Mouse (Mus musculus) mouse embryonic stem cell (cell line): Measurements from ENCODE around the gene Mta3.

Experiments used
- in situ Hi-C, 2 experiments: fragments of 300-500 bp; cut with MboI; formaldehyde crosslinking; loops; 1 replicate in 1 of 2; 3 replicates in 1 of 2; pipeline ENCODE4 v1.14.3; 2019 to 2020; ENCODE audit warnings: low sequenced_read_pairs in 2 of 2, low pct_unique_long_range_greater_than_20kb in 1 of 2, mixed read lengths in 1 of 2; ENCODE audit not compliant: unreplicated experiment in 1 of 2

The Mta3 gene

DNA sequence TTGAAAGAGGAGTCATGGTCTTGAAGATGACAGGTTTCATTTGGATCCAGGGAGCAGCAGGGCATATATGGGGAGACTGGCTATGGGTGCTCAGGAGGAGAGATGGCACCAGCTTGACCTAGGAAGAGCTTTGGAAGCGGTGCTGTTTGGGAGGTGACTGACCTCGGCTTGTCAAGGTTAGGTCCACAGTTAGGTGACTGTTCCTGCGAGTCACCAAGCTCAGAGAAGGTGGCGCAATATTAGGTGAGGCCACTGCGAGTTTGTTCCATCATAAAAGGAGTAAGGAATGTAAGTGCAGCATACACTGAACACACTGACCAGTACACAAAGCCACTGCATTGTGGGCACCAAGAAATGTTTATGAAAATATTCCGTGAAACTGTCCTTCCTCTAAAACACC is 80.5 kb downstream of the Mta3 start:
- in situ Hi-C loops: no loop called here

GRCm38 (mm10) chr17:83790158-83790557 is 84.2 kb downstream of the Mta3 start:
- in situ Hi-C loops: no loop called here

DNA sequence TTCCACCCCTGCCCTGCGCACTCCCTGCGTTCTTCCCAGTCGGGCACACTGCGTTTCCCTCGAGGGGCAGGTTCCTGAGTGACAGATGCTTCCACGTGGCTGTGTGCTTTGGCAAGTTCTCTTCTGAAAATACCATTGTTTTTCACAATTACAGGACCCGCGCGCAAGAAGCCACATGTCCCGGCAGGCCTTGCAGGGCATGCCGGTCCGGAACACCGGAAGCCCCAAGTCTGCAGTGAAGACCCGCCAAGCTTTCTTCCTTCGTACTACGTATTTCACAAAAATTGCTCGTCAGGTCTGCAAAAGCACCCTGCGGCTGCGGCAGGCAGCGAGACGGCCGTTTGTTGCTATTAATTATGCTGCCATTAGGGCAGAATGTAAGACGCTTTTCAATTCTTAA is 86.4 kb downstream of the Mta3 start:
- in situ Hi-C loops: no loop called here

- in situ Hi-C loops: no loop called here
Measured at GRCm38 (mm10) chr17:83795121-83795520, 89.2 kb downstream of the Mta3 start.

DNA sequence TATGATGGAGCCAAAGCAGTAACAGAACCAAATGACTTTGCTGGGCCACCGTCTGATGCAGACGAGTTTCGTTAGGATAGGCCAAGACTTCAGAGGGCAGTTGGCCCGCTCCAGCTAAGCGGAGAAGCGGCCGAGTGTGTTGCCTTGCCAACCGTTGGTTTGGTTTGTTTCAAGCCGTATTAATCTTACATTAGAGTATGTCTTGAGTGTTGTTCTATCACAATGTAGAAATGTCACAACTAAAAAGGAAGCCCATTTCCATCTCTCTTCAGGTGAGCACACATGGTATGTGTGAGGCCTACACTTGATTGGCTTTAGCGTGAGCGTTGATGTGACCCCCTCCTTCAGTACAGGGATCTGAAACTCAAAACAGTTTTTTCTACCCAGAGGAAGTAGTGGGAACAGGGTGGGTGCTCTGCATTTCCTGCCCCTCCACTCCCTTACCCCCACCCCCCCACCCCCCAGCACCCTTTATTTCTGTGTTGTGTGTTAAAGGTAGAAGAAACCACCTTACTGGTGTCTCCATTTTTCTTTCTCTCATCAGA is 93.6 kb downstream of the Mta3 start:
- in situ Hi-C loops: no loop called here

GRCm38 (mm10) chr17:83803987-83804386 is 98.0 kb downstream of the Mta3 start:
- in situ Hi-C loops: no loop called here

GRCm38 (mm10) chr17:83805078-83805477 is 99.1 kb downstream of the Mta3 start:
- in situ Hi-C loops: loop anchor here in 1 of 2 experiments (5.0 kb wide), 1 partner anchor 47 kb away; no protein-coding TSS in a partner anchor

- in situ Hi-C loops: loop anchor here in 1 of 2 experiments (5.0 kb wide), 1 partner anchor 45 kb away; no protein-coding TSS in a partner anchor
Measured at GRCm38 (mm10) chr17:83807345-83807744, 101.4 kb downstream of the Mta3 start.

DNA sequence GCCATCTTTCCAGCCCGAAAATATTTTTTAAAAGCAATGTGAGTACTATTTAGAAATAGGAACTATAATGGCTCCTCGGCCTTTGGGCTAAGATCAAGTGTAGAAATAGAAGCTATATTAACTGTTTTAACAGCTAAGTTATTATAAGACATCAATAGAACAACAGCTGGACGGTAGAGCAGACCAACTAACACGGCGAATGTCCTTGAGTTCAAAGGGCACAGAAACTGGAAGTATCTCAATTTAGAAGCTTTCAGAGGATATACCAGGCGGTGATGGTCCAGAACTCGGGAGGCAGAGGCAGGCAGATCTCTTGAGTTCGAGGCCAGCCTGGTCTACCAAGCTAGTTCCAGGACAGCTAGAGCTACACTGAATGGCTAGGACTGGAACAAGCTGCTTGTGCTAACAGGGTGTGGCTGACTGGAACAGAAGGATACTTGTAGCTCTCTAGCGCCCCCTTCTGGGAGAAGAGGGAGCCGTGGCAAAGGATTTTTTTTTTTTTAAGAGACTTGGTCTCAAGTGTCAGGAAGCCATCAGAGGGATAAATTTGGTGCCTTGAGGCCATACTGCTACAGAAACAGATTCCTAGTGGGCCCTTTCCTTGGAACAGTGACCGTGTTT is 101.9 kb downstream of the Mta3 start:
- in situ Hi-C loops: loop anchor here in 1 of 2 experiments (5.0 kb wide), 1 partner anchor 44 kb away; no protein-coding TSS in a partner anchor

DNA sequence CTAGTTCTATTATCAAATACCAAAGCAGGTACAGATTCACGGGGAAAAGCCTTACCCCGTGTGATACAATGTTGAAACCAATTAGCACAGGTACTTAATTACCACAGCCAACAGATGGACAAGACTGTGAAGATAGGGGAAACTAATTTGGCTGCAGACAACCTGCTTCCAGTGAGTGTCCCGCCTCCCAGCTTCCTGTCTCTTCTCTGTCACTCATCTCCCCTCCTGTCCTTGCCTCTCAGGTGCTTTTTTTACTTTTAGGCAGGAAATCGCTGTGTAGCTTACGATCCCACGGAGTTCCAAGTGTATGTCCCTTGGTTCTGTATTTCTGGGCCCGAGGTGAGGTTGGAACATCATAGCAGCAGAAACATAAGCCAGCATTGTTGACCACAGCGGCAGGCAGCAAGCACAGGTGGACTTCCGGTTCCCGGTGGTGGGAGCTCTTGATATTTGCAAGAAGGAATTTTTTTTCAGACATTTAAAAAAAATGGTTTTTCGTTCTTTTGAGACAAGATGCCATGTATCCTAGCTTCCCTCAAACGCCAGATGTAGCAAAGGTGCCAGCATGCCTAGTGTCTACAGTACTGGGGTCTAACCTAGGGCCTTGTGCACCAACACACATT is 102.6 kb downstream of the Mta3 start:
- in situ Hi-C loops: loop anchor here in 1 of 2 experiments (5.0 kb wide), 1 partner anchor 44 kb away; no protein-coding TSS in a partner anchor

- in situ Hi-C loops: loop anchor here in 1 of 2 experiments (5.0 kb wide), 1 partner anchor 43 kb away; no protein-coding TSS in a partner anchor
Measured at GRCm38 (mm10) chr17:83809197-83809829, 103.3 kb downstream of the Mta3 start.

DNA sequence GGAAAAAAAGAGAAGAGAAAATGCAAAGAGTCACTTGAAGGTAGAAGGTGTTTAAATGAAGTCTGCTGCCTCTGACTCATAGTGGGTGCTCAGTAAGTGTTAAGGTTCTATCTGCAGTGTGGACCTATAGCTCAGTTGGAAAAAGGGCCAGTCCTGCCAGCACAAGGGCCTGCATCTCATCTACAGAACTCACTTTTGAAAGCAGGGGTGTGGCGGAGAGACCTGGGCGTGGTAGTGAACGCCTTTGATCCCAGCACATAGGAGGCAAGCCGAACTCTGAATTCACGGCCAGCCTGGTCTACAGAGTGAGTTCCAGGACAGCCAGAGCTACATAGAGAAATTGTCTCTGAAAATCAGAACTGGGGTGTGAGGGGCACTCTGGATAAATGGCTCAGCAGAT is 104.3 kb downstream of the Mta3 start:
- in situ Hi-C loops: no loop called here

DNA sequence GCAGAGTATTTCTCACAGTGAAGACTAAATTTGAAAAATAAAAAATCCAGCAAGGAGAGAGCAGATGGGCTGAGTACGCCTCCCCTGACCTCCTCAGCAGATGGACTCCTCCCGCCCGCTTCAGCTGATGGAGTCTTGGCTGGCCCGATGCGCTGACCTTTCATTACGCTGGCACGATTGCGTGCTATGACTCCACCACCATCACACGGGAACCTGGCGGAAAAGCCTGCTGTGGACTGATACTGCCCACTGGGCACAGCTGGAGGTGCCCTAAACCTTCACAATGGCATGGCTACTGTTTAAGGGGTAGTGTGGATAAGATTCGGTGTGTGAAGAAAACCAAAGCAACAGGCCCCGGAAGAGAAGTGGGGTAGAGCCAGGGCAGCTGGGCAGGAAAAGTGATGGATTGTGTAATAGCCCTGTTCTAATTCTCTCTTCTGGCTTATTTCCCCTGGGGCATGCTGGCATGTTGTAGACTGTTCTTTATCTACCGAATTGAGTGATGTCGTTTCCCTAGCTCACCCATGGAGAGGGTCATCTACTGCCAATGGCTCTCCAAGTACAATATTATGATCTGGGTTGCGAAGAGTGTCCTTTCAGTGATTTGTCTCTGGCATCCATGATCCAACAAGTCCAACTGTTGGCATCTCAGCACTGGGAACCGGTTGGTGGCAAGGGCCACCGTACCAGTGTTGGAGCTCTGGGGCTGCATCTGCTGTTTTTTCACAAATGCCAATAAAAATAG is 106.4 kb downstream of the Mta3 start:
- in situ Hi-C loops: no loop called here

GRCm38 (mm10) chr17:83813050-83813449 is 107.1 kb downstream of the Mta3 start:
- in situ Hi-C loops: no loop called here

- in situ Hi-C loops: no loop called here
Measured at GRCm38 (mm10) chr17:83816996-83817395, 111.0 kb downstream of the Mta3 start.

DNA sequence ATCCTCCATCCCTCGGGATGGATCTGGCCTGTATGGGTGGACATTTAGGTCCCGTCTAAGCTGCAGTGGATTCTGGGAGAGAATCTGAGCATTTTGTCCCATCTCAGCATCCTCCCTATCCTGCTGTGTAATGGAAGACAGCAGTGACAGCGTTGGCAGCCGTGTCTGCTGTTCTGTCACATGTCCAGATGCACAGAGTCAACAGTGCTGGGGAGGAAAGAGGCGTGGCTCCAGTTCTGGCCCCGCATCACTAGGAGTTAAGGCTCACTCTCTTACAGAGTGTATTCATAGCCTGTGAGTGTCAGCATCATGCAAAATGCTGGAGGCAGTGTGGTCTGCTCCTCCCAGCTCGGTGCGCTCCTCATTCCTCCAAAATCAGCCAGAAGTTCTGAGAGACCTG is 113.5 kb downstream of the Mta3 start:
- in situ Hi-C loops: no loop called here

DNA sequence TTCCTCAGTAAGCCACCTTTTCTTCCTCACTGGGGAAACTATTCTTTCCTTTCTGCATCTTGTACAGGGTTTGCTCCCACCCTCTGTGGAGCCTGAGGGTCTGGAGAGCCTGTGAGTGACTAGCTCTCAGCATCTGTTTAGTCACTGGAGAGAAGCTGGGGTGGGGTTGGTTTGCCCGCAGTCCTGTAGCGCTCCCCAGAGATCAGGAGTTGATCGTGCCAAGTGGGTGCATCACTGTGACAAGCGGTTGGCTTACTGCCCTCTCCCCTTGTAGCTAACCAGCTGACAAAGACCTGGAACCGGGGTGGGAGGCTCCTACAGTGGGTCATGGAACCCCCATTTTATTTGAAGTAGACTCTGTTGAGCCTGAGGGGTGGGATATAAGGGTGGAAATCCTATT is 114.7 kb downstream of the Mta3 start:
- in situ Hi-C loops: no loop called here

DNA sequence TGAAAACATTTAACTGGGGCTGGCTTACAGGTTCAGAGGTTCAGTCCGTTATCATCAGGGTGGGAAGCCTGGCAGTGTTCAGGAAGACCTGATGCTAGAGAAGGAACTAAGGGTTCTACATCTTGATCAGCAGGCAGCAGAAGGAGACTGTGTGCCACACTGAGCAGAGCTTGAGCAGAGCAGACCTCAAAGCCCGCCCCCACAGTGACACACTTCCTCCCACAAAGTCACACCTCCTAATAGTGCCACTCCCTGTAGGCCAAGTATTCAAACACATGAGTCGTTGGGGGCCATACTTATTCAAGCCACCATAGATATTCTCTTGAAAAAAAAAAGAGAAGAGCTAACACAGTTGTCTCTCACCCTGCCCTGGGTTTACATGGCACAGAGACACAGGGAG is 115.9 kb downstream of the Mta3 start:
- in situ Hi-C loops: no loop called here

GRCm38 (mm10) chr17:83823835-83824234 is 117.9 kb downstream of the Mta3 start:
- in situ Hi-C loops: no loop called here
